Mouse (Mus musculus): Measurements from ENCODE around the gene Ap1s3. TPM values are rescaled to one million over a fixed set of nuclear protein-coding genes. Genes with fewer than 3 reads are reported as not detected.
A peak's percentile ranks its signal among the peaks of the same experiment; 100 is the strongest.

Ap1s3 gene
- polyA plus RNA-seq, 1 experiment = 0.34 TPM

DNA sequence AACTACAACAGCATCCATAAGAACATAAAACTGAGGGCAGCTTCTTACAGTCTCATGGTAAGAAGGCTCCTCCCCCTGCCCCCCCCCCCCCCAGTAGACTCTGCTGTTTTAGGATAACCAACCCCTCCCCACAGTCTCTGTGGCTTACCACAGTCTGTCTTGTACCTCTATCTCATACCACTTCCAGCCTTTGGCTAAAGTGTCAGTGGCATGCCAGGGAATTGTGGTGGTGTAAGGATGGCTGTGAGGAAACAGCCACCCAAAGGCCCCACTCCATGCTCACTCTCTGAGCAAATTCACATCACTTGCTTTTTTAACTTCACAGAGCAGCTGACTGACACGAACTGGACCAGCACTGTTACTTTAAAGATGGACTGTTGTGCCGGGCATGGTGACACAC is 26.7 kb upstream of the Ap1s3 start:
- Histone ChIP-seq H3K4me3 (no peak overlapping the region), H3K4me2 (ENCODE audit: low read depth) (peak overlapping the region; percentile 4), H3K79me2 (ENCODE audit: control insufficient read depth, insufficient read depth) (no peaks in the 10 kb centered on the region), H3ac (ENCODE audit: control insufficient read depth, insufficient read length) (no peak overlapping the region), H3K27me3 (ENCODE audit: control insufficient read depth, insufficient read depth, insufficient read length) (no peaks in the 10 kb centered on the region), H3K36me3 (ENCODE audit: control insufficient read depth, insufficient read depth) (no peaks in the 10 kb centered on the region)
- TF ChIP-seq SRF (IDR thresholded peaks at IDR 0.05; ENCODE audit: control insufficient read depth, insufficient read length, low read depth) (no peak), TCF3 (IDR thresholded peaks at IDR 0.05; ENCODE audit: insufficient read length, low read depth) (no peak), CEBPB (IDR thresholded peaks at IDR 0.05; ENCODE audit: insufficient read depth, poor library complexity, severe bottlenecking) (no peak), REST (IDR thresholded peaks at IDR 0.05; ENCODE audit: insufficient read depth, insufficient read length) (no peak), TCF12 (IDR thresholded peaks at IDR 0.05; ENCODE audit: insufficient read depth, poor library complexity, severe bottlenecking) (no peak), E2F4 (IDR thresholded peaks at IDR 0.05; ENCODE audit: insufficient read depth) (no peak), MYOD1 (IDR thresholded peaks at IDR 0.05; ENCODE audit: control insufficient read depth in 1 of 3, insufficient read length in 2 of 3, low read depth in 2 of 3) (no peak), MAX (IDR thresholded peaks at IDR 0.05; ENCODE audit: low read depth) (no peak), POLR2A (IDR thresholded peaks at IDR 0.05; ENCODE audit: insufficient read length, low read depth) (no peak), MYOG (IDR thresholded peaks at IDR 0.05; ENCODE audit: control insufficient read depth in 1 of 3, insufficient read depth in 1 of 3, insufficient read length in 2 of 3, low read depth in 2 of 3) (no peak), POLR2AphosphoS2 (IDR thresholded peaks at IDR 0.05; ENCODE audit: insufficient read length, low read depth) (no peak), USF1 (IDR thresholded peaks at IDR 0.05; ENCODE audit: low read depth) (no peak)

GRCm38 (mm10) chr1:79697382-79697781 is 25.6 kb upstream of the Ap1s3 start:
- TF ChIP-seq POLR2AphosphoS2 (IDR thresholded peaks at IDR 0.05; ENCODE audit: insufficient read length, low read depth) = peak; percentile 58
- TF ChIP-seq CEBPB (IDR thresholded peaks at IDR 0.05; ENCODE audit: insufficient read depth, poor library complexity, severe bottlenecking) = no peak
- no peak for TF ChIP-seq TCF12 (IDR thresholded peaks at IDR 0.05; ENCODE audit: insufficient read depth, poor library complexity, severe bottlenecking)
- TF ChIP-seq REST (IDR thresholded peaks at IDR 0.05; ENCODE audit: insufficient read depth, insufficient read length) = no peak
- TF ChIP-seq SRF (IDR thresholded peaks at IDR 0.05; ENCODE audit: control insufficient read depth, insufficient read length, low read depth) = no peak
- Histone ChIP-seq H3K4me3 (no peak overlapping the region), H3K27me3 (ENCODE audit: control insufficient read depth, insufficient read depth, insufficient read length) (no peaks in the 10 kb centered on the region), H3K36me3 (ENCODE audit: control insufficient read depth, insufficient read depth) (no peaks in the 10 kb centered on the region), H3K79me2 (ENCODE audit: control insufficient read depth, insufficient read depth) (no peaks in the 10 kb centered on the region), H3ac (ENCODE audit: control insufficient read depth, insufficient read length) (no peak overlapping the region), H3K4me2 (ENCODE audit: low read depth) (peak overlapping the region; percentile 42)

- Histone ChIP-seq H3K4me3 (no peak overlapping the region), H3K79me2 (ENCODE audit: control insufficient read depth, insufficient read depth) (no peaks in the 10 kb centered on the region), H3K27me3 (ENCODE audit: control insufficient read depth, insufficient read depth, insufficient read length) (no peaks in the 10 kb centered on the region), H3ac (ENCODE audit: control insufficient read depth, insufficient read length) (no peak overlapping the region), H3K36me3 (ENCODE audit: control insufficient read depth, insufficient read depth) (no peaks in the 10 kb centered on the region), H3K4me2 (ENCODE audit: low read depth) (no peak overlapping the region)
- TF ChIP-seq CEBPB (IDR thresholded peaks at IDR 0.05; ENCODE audit: insufficient read depth, poor library complexity, severe bottlenecking) (no peak), REST (IDR thresholded peaks at IDR 0.05; ENCODE audit: insufficient read depth, insufficient read length) (no peak), POLR2AphosphoS2 (IDR thresholded peaks at IDR 0.05; ENCODE audit: insufficient read length, low read depth) (no peak), USF1 (IDR thresholded peaks at IDR 0.05; ENCODE audit: low read depth) (no peak), MYOG (IDR thresholded peaks at IDR 0.05; ENCODE audit: control insufficient read depth in 1 of 3, insufficient read depth in 1 of 3, insufficient read length in 2 of 3, low read depth in 2 of 3) (no peak), E2F4 (IDR thresholded peaks at IDR 0.05; ENCODE audit: insufficient read depth) (no peak), MYOD1 (IDR thresholded peaks at IDR 0.05; ENCODE audit: control insufficient read depth in 1 of 3, insufficient read length in 2 of 3, low read depth in 2 of 3) (no peak), SRF (IDR thresholded peaks at IDR 0.05; ENCODE audit: control insufficient read depth, insufficient read length, low read depth) (no peak), TCF12 (IDR thresholded peaks at IDR 0.05; ENCODE audit: insufficient read depth, poor library complexity, severe bottlenecking) (no peak), MAX (IDR thresholded peaks at IDR 0.05; ENCODE audit: low read depth) (no peak), POLR2A (IDR thresholded peaks at IDR 0.05; ENCODE audit: insufficient read length, low read depth) (no peak), TCF3 (IDR thresholded peaks at IDR 0.05; ENCODE audit: insufficient read length, low read depth) (no peak)
Observed at GRCm38 (mm10) chr1:79696933-79697332, 25.2 kb upstream of the Ap1s3 start.

DNA sequence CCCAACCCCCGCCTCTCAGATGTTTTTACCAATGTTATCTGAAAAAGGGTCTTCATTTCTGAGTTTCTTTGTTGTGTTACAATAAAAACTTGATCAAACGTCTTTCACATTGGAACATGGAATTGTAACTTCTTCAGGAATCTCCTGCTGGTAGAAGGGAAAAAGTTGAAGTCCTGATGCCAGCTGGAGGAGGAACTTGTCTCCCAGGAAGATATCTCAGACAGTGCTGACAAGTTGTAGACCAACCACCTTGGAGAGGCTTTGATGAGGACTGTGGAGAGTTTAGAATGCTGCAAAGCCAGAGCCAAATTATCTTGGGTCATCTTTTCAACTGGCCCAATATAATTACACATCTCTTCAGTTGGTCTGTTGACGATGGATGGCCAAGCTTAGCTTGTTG is 20.7 kb upstream of the Ap1s3 start:
- no peak for TF ChIP-seq REST (IDR thresholded peaks at IDR 0.05; ENCODE audit: insufficient read depth, insufficient read length)
- TF ChIP-seq MAX (IDR thresholded peaks at IDR 0.05; ENCODE audit: low read depth) = no peak
- Histone ChIP-seq H3ac (ENCODE audit: control insufficient read depth, insufficient read length) (no peak overlapping the region), H3K4me3 (no peak overlapping the region), H3K79me2 (ENCODE audit: control insufficient read depth, insufficient read depth) (no peaks in the 10 kb centered on the region), H3K27me3 (ENCODE audit: control insufficient read depth, insufficient read depth, insufficient read length) (no peaks in the 10 kb centered on the region), H3K4me2 (ENCODE audit: low read depth) (no peak overlapping the region), H3K36me3 (ENCODE audit: control insufficient read depth, insufficient read depth) (no peaks in the 10 kb centered on the region)

DNA sequence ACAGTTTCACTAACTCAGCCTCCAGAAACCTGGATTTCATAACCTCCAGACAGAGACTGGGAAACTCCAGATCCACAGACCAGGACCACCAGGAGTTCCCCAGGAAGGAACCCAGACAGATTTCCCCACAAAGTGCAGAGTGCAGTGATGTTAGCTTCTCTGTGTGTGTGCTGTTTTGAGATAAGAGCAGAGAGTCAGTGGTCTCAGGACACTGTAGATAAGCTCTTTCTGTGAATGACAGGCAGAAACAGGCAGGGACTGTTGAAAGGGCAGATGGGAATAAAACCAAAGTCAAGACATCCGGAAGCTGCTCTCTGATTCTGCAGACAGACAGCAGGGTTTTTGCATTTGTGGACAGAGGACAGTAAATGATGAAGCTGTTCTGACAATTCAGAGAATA is 15.5 kb upstream of the Ap1s3 start:
- Histone ChIP-seq H3K79me2 (ENCODE audit: control insufficient read depth, insufficient read depth) (no peaks in the 10 kb centered on the region), H3K27me3 (ENCODE audit: control insufficient read depth, insufficient read depth, insufficient read length) (no peaks in the 10 kb centered on the region), H3ac (ENCODE audit: control insufficient read depth, insufficient read length) (no peak overlapping the region), H3K4me3 (no peak overlapping the region), H3K4me2 (ENCODE audit: low read depth) (no peak overlapping the region), H3K36me3 (ENCODE audit: control insufficient read depth, insufficient read depth) (no peaks in the 10 kb centered on the region)
- TF ChIP-seq CEBPB (IDR thresholded peaks at IDR 0.05; ENCODE audit: insufficient read depth, poor library complexity, severe bottlenecking) = no peak
- TF ChIP-seq POLR2A (IDR thresholded peaks at IDR 0.05; ENCODE audit: insufficient read length, low read depth) = no peak
- TF ChIP-seq SRF (IDR thresholded peaks at IDR 0.05; ENCODE audit: control insufficient read depth, insufficient read length, low read depth) = no peak
- TF ChIP-seq POLR2AphosphoS2 (IDR thresholded peaks at IDR 0.05; ENCODE audit: insufficient read length, low read depth) = no peak
- no peak for TF ChIP-seq TCF12 (IDR thresholded peaks at IDR 0.05; ENCODE audit: insufficient read depth, poor library complexity, severe bottlenecking)
- no peak for TF ChIP-seq MYOD1 (IDR thresholded peaks at IDR 0.05; ENCODE audit: control insufficient read depth in 1 of 3, insufficient read length in 2 of 3, low read depth in 2 of 3)
- TF ChIP-seq MYOG (IDR thresholded peaks at IDR 0.05; ENCODE audit: control insufficient read depth in 1 of 3, insufficient read depth in 1 of 3, insufficient read length in 2 of 3, low read depth in 2 of 3) = no peak
- TF ChIP-seq E2F4 (IDR thresholded peaks at IDR 0.05; ENCODE audit: insufficient read depth) = no peak
- no peak for TF ChIP-seq REST (IDR thresholded peaks at IDR 0.05; ENCODE audit: insufficient read depth, insufficient read length)
